Mouse (Mus musculus) hindbrain, embryonic 15.5 days (tissue): ENCODE results near the gene Rnf20. TPM values are rescaled to one million over a fixed set of nuclear protein-coding genes. Genes with fewer than 3 reads are reported as not detected.

Source experiments
- ATAC-seq: fragments of 200-750 bp; cut with Nextera tagmentation; 2 replicates; pipeline ENCODE4 v1.8.0; 2017; ENCODE audit warnings: low read depth, moderate number of reproducible peaks, moderate TSS enrichment; ENCODE audit not compliant: low FRiP score
- H3K27ac ChIP-seq: fragments of 300-500 bp; sonication (generic); replicated peaks from 2 replicates; pipeline ENCODE4 v1.5.1; 2015; ENCODE audit warnings: mild to moderate bottlenecking, inconsistent platforms
- H3K27me3 ChIP-seq: fragments of 300-500 bp; sonication (generic); 2 replicates; pipeline ENCODE4 v1.6.1; 2015; ENCODE audit warnings: control low read depth, inconsistent platforms
- H3K36me3 ChIP-seq: fragments of 300-500 bp; sonication (generic); 2 replicates; pipeline ENCODE4 v1.6.1; 2015; ENCODE audit warnings: control low read depth, inconsistent platforms
- H3K4me1 ChIP-seq: fragments of 300-500 bp; sonication (generic); replicated peaks from 2 replicates; pipeline ENCODE4 v1.6.1; 2015; ENCODE audit warnings: control low read depth, inconsistent platforms
- H3K4me2 ChIP-seq: fragments of 300-500 bp; sonication (generic); 2 replicates; pipeline ENCODE4 v1.6.1; 2015; ENCODE audit warnings: moderate library complexity, mild to moderate bottlenecking, inconsistent platforms
- H3K4me3 ChIP-seq: fragments of 300-500 bp; sonication (generic); 2 replicates; pipeline ENCODE4 v1.5.1; 2015; ENCODE audit warnings: mild to moderate bottlenecking, inconsistent platforms
- H3K9ac ChIP-seq: fragments of 300-500 bp; sonication (generic); 2 replicates; pipeline ENCODE4 v1.6.1; 2015; ENCODE audit warnings: inconsistent platforms
- H3K9me3 ChIP-seq: fragments of 300-500 bp; sonication (generic); 2 replicates; pipeline ENCODE4 v1.6.1; 2016; ENCODE audit warnings: control low read depth, inconsistent platforms
- WGBS: fragments of 180-500 bp; shearing (Covaris S2); methylation state at CpG from one replicate; pipeline ENCODE4 v1.1.7; 2015; 5-methylcytosine and 5-hydroxymethylcytosine counted together
- polyA plus RNA-seq: library from polyadenylated mRNA; unstranded; fragments of >200 nt; fragmentation: Nextera tagmentation; extraction: Ambion mirVana; gene quantifications from 2 replicates; pipeline ENCODE4 v1.2.1, GENCODE M21; 2015

The Rnf20 gene
- polyA plus RNA-seq, 1 experiment from 2014 or later = 49.2 TPM

GRCm38 (mm10) chr4:49664850-49665249 is 33.0 kb downstream of the Rnf20 start:
- Histone ChIP-seq H3K9me3 (no peaks in the 10 kb centered on the region), H3K4me3 (no peak overlapping the region), H3K9ac (no peak overlapping the region), H3K27ac (no peak overlapping the region), H3K36me3 (peaks cover 33% of the 10 kb centered on the region), H3K4me2 (no peak overlapping the region), H3K4me1 (no peaks in the 10 kb centered on the region), H3K27me3 (no peaks in the 10 kb centered on the region)
- WGBS = 83% methylated on average over 5 of the region's 5 CpGs
- no peak for ATAC-seq

GRCm38 (mm10) chr4:49676071-49676470 is 44.3 kb downstream of the Rnf20 start:
- H3K4me1 ChIP-seq = no peaks in the 10 kb centered on the region
- no peak overlapping the region for H3K4me3 ChIP-seq
- H3K27ac ChIP-seq = no peak overlapping the region
- 92% methylated on average over 6 of the region's 6 CpGs for WGBS
- peaks cover 2% of the 10 kb centered on the region; the same call in 1 of the 2 replicates for H3K36me3 ChIP-seq
- ATAC-seq = no peak
- H3K9me3 ChIP-seq = no peaks in the 10 kb centered on the region
- no peak overlapping the region for H3K4me2 ChIP-seq
- no peak overlapping the region for H3K9ac ChIP-seq
- H3K27me3 ChIP-seq = no peaks in the 10 kb centered on the region

GRCm38 (mm10) chr4:49676790-49677189 is 45.0 kb downstream of the Rnf20 start:
- no peak overlapping the region for H3K4me3 ChIP-seq
- no peaks in the 10 kb centered on the region for H3K9me3 ChIP-seq
- H3K9ac ChIP-seq = no peak overlapping the region
- H3K27ac ChIP-seq = no peak overlapping the region
- ATAC-seq = no peak
- H3K4me2 ChIP-seq = no peak overlapping the region
- H3K4me1 ChIP-seq = no peaks in the 10 kb centered on the region
- no peaks in the 10 kb centered on the region for H3K27me3 ChIP-seq
- H3K36me3 ChIP-seq = peaks cover 2% of the 10 kb centered on the region; the same call in 1 of the 2 replicates
- WGBS = 81% methylated on average over 7 of the region's 7 CpGs

GRCm38 (mm10) chr4:49680171-49680875 is 48.5 kb downstream of the Rnf20 start:
- Histone ChIP-seq H3K4me2 (no peak overlapping the region), H3K9me3 (no peaks in the 10 kb centered on the region), H3K4me1 (no peaks in the 10 kb centered on the region), H3K9ac (no peak overlapping the region), H3K27ac (no peak overlapping the region), H3K4me3 (no peak overlapping the region), H3K27me3 (no peaks in the 10 kb centered on the region), H3K36me3 (no peaks in the 10 kb centered on the region)
- WGBS = 92% methylated on average over 11 of the region's 11 CpGs
- no peak for ATAC-seq

- ATAC-seq = no peak
- WGBS = 94% methylated on average over 13 of the region's 13 CpGs
- H3K4me2 ChIP-seq = no peak within 1 kb of the TSS
- H3K27ac ChIP-seq = no peak within 1 kb of the TSS
- no peaks in the 10 kb centered on the region for H3K9me3 ChIP-seq
- no peaks in the 10 kb centered on the region for H3K4me1 ChIP-seq
- no peaks in the 10 kb centered on the region for H3K36me3 ChIP-seq
- no peaks in the 10 kb centered on the region for H3K27me3 ChIP-seq
- no peak within 1 kb of the TSS for H3K9ac ChIP-seq
- no peak within 1 kb of the TSS for H3K4me3 ChIP-seq
Measured at GRCm38 (mm10) chr4:49681812-49682211, 50.0 kb downstream of the Rnf20 start, which contains the start of gene Ppp3r2. Gene Ppp3r2 (minus strand): TSS chr4:49682024.

GRCm38 (mm10) chr4:49688594-49689288 is 56.9 kb downstream of the Rnf20 start:
- H3K9ac ChIP-seq = no peak overlapping the region

GRCm38 (mm10) chr4:49691405-49692194 is 59.8 kb downstream of the Rnf20 start:
- H3K4me1 ChIP-seq = peaks cover 8% of the 10 kb centered on the region; the same call in 1 of the 2 replicates
- H3K9ac ChIP-seq = no peak overlapping the region
- no peaks in the 10 kb centered on the region for H3K27me3 ChIP-seq
- 63% methylated on average over 12 of the region's 12 CpGs for WGBS
- H3K4me3 ChIP-seq = no peak overlapping the region
- H3K27ac ChIP-seq = no peak overlapping the region
- H3K36me3 ChIP-seq = no peaks in the 10 kb centered on the region
- ATAC-seq = no peak
- H3K9me3 ChIP-seq = no peaks in the 10 kb centered on the region
- H3K4me2 ChIP-seq = no peak overlapping the region

More at GRCm38 (mm10) chr4:49688594-49689288, 56.9 kb downstream of the Rnf20 start:
- no peaks in the 10 kb centered on the region for H3K36me3 ChIP-seq
- peaks cover 8% of the 10 kb centered on the region; the same call in 1 of the 2 replicates for H3K4me1 ChIP-seq
- H3K27ac ChIP-seq = no peak overlapping the region
- H3K4me2 ChIP-seq = no peak overlapping the region
- H3K27me3 ChIP-seq = no peaks in the 10 kb centered on the region
- H3K4me3 ChIP-seq = no peak overlapping the region
- peak; percentile 85 for ATAC-seq
- 20% methylated on average over 9 of the region's 9 CpGs for WGBS
- no peaks in the 10 kb centered on the region for H3K9me3 ChIP-seq

Other genes starting within 250 kb of the Rnf20 start
- not detected in 2 replicates for gene Acnat2, start 223.9 kb upstream of the Rnf20 start, polyA plus RNA-seq
- gene Acnat1, start 158.1 kb upstream of the Rnf20 start, polyA plus RNA-seq = not detected in 2 replicates
- gene Baat, start 125.4 kb upstream of the Rnf20 start, polyA plus RNA-seq = not detected in 2 replicates
- 72.5 and 72.9 TPM in 2 replicates for gene Mrpl50, start 110.9 kb upstream of the Rnf20 start, polyA plus RNA-seq
- 11.3 and 11.8 TPM in 2 replicates for gene Zfp189, start 110.8 kb upstream of the Rnf20 start, polyA plus RNA-seq
- 0.43 and 0.47 TPM in 2 replicates for gene Aldob, start 82.5 kb upstream of the Rnf20 start, polyA plus RNA-seq
- 118 and 128 TPM in 2 replicates for gene Tmem246, start 34.1 kb upstream of the Rnf20 start, polyA plus RNA-seq
- gene Ppp3r2, start 50.0 kb downstream of the Rnf20 start, polyA plus RNA-seq = 0.46 and 0.62 TPM in 2 replicates
- 27.3 and 28.6 TPM in 2 replicates for gene Grin3a, start 213.7 kb downstream of the Rnf20 start, polyA plus RNA-seq